Mouse (Mus musculus): ENCODE data around the gene Gm15319. TPM values are rescaled to one million over a fixed set of nuclear protein-coding genes. Genes with fewer than 3 reads are reported as not detected.
"Not testable (repeated sequence)": the region's sequence is repeated elsewhere in the genome, so short reads cannot be mapped to it uniquely, and the experiment has no call there.

Gene Gm15319
- total RNA-seq, 1 experiment, result not detected

- H3K9ac ChIP-seq (ENCODE audit: insufficient read depth, low read depth, low read length, poor library complexity, severe bottlenecking); H3K4me1 ChIP-seq (ENCODE audit: control insufficient read depth in 2 of 2, insufficient read depth in 2 of 2, low read length in 2 of 2, poor library complexity in 1 of 2); H3K9me3 ChIP-seq (ENCODE audit: control insufficient read depth, insufficient read depth, low read depth, low read length); in situ Hi-C loops (cut with MboI; ENCODE audit: low sequenced_read_pairs in 2 of 2, unreplicated experiment in 2 of 2); DNase-seq (ENCODE audit: low read depth, low spot score); H3K27ac ChIP-seq (ENCODE audit: insufficient read depth, low read depth, low read length, poor library complexity, severe bottlenecking); H3K36me3 ChIP-seq (ENCODE audit: control insufficient read depth, insufficient read depth, low read length, poor library complexity, severe bottlenecking); H3K4me3 ChIP-seq (ENCODE audit: insufficient read depth in 1 of 2, low read depth in 1 of 2, low read length in 2 of 2, poor library complexity in 1 of 2, severe bottlenecking in 1 of 2): not testable (repeated sequence)
Measured at GRCm38 (mm10) chr8:20378353-20378752, 15.3 kb upstream of the Gm15319 start.

- H3K9ac ChIP-seq (ENCODE audit: insufficient read depth, low read depth, low read length, poor library complexity, severe bottlenecking); H3K27ac ChIP-seq (ENCODE audit: insufficient read depth, low read depth, low read length, poor library complexity, severe bottlenecking); DNase-seq (ENCODE audit: low read depth, low spot score); H3K36me3 ChIP-seq (ENCODE audit: control insufficient read depth, insufficient read depth, low read length, poor library complexity, severe bottlenecking); H3K4me3 ChIP-seq (ENCODE audit: insufficient read depth in 1 of 2, low read depth in 1 of 2, low read length in 2 of 2, poor library complexity in 1 of 2, severe bottlenecking in 1 of 2); in situ Hi-C loops (cut with MboI; ENCODE audit: low sequenced_read_pairs in 2 of 2, unreplicated experiment in 2 of 2); H3K4me1 ChIP-seq (ENCODE audit: control insufficient read depth in 2 of 2, insufficient read depth in 2 of 2, low read length in 2 of 2, poor library complexity in 1 of 2); H3K9me3 ChIP-seq (ENCODE audit: control insufficient read depth, insufficient read depth, low read depth, low read length): not testable (repeated sequence)
Measured at GRCm38 (mm10) chr8:20375698-20376097, 12.7 kb upstream of the Gm15319 start.

- in situ Hi-C loops (cut with MboI; ENCODE audit: low sequenced_read_pairs in 2 of 2, unreplicated experiment in 2 of 2), result not testable (repeated sequence)
Measured at GRCm38 (mm10) chr8:20356386-20356785, 6.6 kb downstream of the Gm15319 start.

DNA sequence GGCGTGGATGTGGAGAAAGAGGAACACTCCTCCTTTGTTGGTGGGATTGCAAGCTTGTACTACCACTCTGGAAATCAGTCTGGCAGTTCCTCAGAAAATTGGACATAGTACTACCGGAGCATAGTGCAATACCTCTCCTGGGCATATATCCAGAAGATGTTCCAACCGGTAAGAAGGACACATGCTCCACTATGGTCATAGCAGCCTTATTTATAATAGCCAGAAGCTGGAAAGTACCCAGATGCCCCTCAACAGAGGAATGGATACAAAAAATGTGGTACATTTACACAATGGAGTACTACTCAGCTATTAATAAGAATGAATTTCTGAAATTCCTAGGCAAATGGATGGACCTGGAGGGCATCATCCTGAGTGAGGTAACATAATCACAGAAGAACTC lies 9.4 kb downstream of the Gm15319 start:
- H3K4me3 ChIP-seq (ENCODE audit: insufficient read depth in 1 of 2, low read depth in 1 of 2, low read length in 2 of 2, poor library complexity in 1 of 2, severe bottlenecking in 1 of 2); in situ Hi-C loops (cut with MboI; ENCODE audit: low sequenced_read_pairs in 2 of 2, unreplicated experiment in 2 of 2); H3K4me1 ChIP-seq (ENCODE audit: control insufficient read depth in 2 of 2, insufficient read depth in 2 of 2, low read length in 2 of 2, poor library complexity in 1 of 2); H3K9me3 ChIP-seq (ENCODE audit: control insufficient read depth, insufficient read depth, low read depth, low read length); H3K9ac ChIP-seq (ENCODE audit: insufficient read depth, low read depth, low read length, poor library complexity, severe bottlenecking); DNase-seq (ENCODE audit: low read depth, low spot score); H3K36me3 ChIP-seq (ENCODE audit: control insufficient read depth, insufficient read depth, low read length, poor library complexity, severe bottlenecking); H3K27ac ChIP-seq (ENCODE audit: insufficient read depth, low read depth, low read length, poor library complexity, severe bottlenecking): not testable (repeated sequence)

More at GRCm38 (mm10) chr8:20356386-20356785, 6.6 kb downstream of the Gm15319 start:
- not testable (repeated sequence) for H3K9me3 ChIP-seq (ENCODE audit: control insufficient read depth, insufficient read depth, low read depth, low read length); H3K9ac ChIP-seq (ENCODE audit: insufficient read depth, low read depth, low read length, poor library complexity, severe bottlenecking); H3K36me3 ChIP-seq (ENCODE audit: control insufficient read depth, insufficient read depth, low read length, poor library complexity, severe bottlenecking); H3K4me1 ChIP-seq (ENCODE audit: control insufficient read depth in 2 of 2, insufficient read depth in 2 of 2, low read length in 2 of 2, poor library complexity in 1 of 2); DNase-seq (ENCODE audit: low read depth, low spot score); H3K4me3 ChIP-seq (ENCODE audit: insufficient read depth in 1 of 2, low read depth in 1 of 2, low read length in 2 of 2, poor library complexity in 1 of 2, severe bottlenecking in 1 of 2); H3K27ac ChIP-seq (ENCODE audit: insufficient read depth, low read depth, low read length, poor library complexity, severe bottlenecking)

- H3K36me3 ChIP-seq (ENCODE audit: control insufficient read depth, insufficient read depth, low read length, poor library complexity, severe bottlenecking); in situ Hi-C loops (cut with MboI; ENCODE audit: low sequenced_read_pairs in 2 of 2, unreplicated experiment in 2 of 2); H3K4me3 ChIP-seq (ENCODE audit: insufficient read depth in 1 of 2, low read depth in 1 of 2, low read length in 2 of 2, poor library complexity in 1 of 2, severe bottlenecking in 1 of 2); H3K27ac ChIP-seq (ENCODE audit: insufficient read depth, low read depth, low read length, poor library complexity, severe bottlenecking); H3K9ac ChIP-seq (ENCODE audit: insufficient read depth, low read depth, low read length, poor library complexity, severe bottlenecking); H3K4me1 ChIP-seq (ENCODE audit: control insufficient read depth in 2 of 2, insufficient read depth in 2 of 2, low read length in 2 of 2, poor library complexity in 1 of 2); H3K9me3 ChIP-seq (ENCODE audit: control insufficient read depth, insufficient read depth, low read depth, low read length); DNase-seq (ENCODE audit: low read depth, low spot score): not testable (repeated sequence)
Measured at GRCm38 (mm10) chr8:20302759-20303158, 60.3 kb downstream of the Gm15319 start.

DNA sequence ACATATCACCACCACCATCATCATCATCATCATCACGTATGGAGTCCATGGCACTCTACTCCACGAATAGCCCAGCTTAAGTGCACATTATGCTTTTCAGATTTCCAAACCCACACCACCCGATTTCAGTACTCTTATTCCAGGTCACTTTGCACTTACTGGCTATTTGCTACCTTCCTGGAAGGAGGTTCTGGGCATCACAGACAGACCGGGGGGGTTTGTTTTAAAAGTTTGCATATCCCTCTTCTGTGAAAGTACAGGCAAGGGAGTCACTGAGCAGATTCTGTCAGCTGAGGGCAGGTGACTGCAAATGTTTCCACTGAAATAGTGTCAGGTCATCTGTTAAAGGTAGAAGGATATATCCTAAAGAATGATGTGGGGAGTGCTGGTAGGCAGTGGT lies 63.0 kb downstream of the Gm15319 start:
- H3K27ac ChIP-seq (ENCODE audit: insufficient read depth, low read depth, low read length, poor library complexity, severe bottlenecking); H3K9ac ChIP-seq (ENCODE audit: insufficient read depth, low read depth, low read length, poor library complexity, severe bottlenecking); H3K36me3 ChIP-seq (ENCODE audit: control insufficient read depth, insufficient read depth, low read length, poor library complexity, severe bottlenecking); H3K4me3 ChIP-seq (ENCODE audit: insufficient read depth in 1 of 2, low read depth in 1 of 2, low read length in 2 of 2, poor library complexity in 1 of 2, severe bottlenecking in 1 of 2); H3K4me1 ChIP-seq (ENCODE audit: control insufficient read depth in 2 of 2, insufficient read depth in 2 of 2, low read length in 2 of 2, poor library complexity in 1 of 2); H3K9me3 ChIP-seq (ENCODE audit: control insufficient read depth, insufficient read depth, low read depth, low read length); in situ Hi-C loops (cut with MboI; ENCODE audit: low sequenced_read_pairs in 2 of 2, unreplicated experiment in 2 of 2); DNase-seq (ENCODE audit: low read depth, low spot score): not testable (repeated sequence)

GRCm38 (mm10) chr8:20297939-20298505 lies 65.0 kb downstream of the Gm15319 start:
- H3K4me3 ChIP-seq (ENCODE audit: insufficient read depth in 1 of 2, low read depth in 1 of 2, low read length in 2 of 2, poor library complexity in 1 of 2, severe bottlenecking in 1 of 2); H3K9me3 ChIP-seq (ENCODE audit: control insufficient read depth, insufficient read depth, low read depth, low read length); H3K9ac ChIP-seq (ENCODE audit: insufficient read depth, low read depth, low read length, poor library complexity, severe bottlenecking); DNase-seq (ENCODE audit: low read depth, low spot score); in situ Hi-C loops (cut with MboI; ENCODE audit: low sequenced_read_pairs in 2 of 2, unreplicated experiment in 2 of 2); H3K27ac ChIP-seq (ENCODE audit: insufficient read depth, low read depth, low read length, poor library complexity, severe bottlenecking); H3K4me1 ChIP-seq (ENCODE audit: control insufficient read depth in 2 of 2, insufficient read depth in 2 of 2, low read length in 2 of 2, poor library complexity in 1 of 2); H3K36me3 ChIP-seq (ENCODE audit: control insufficient read depth, insufficient read depth, low read length, poor library complexity, severe bottlenecking): not testable (repeated sequence)
